Mouse (Mus musculus): ENCODE measurements around the gene Il1r1. TPM values are rescaled to one million over a fixed set of nuclear protein-coding genes. Genes with fewer than 3 reads are reported as not detected.

Il1r1 gene
- total RNA-seq, 1 experiment from 2014 or later: 45.8 TPM

DNA sequence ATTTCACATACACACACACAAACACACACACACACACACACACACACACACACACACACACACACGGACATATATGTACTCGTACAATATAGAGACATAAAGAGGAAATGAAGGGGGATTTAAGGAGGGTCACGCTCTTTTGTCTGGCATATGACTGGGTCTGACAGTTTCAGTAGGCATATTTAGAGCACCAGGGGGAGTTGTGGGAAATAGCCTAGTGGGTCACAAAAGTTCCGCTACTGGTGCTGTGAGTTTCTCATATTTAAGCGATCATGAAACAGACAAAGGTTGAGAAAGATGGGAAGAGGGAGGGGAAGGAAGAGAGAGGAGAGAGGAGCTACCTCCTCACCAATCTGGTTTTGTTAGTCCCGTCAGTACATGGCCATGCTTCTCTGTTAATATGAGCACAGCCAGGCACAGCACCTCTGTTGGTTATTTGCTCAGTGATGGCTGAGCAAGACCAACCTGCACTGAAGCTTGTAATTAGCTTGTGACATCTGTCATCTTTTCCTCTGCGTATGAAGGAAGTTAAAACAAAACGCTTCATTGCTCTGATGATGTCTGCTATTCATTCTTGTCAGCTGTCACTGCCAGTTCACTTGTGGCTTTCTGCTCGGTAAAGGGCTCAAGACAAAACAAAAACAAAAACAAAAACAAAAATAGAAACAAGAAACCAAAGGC is 37.7 kb downstream of the Il1r1 start:
- ATAC-seq (replicated peaks in 1 of 2; ENCODE audit: insufficient read depth in 1 of 2, low FRiP score in 2 of 2, low TSS enrichment in 1 of 2, low read depth in 1 of 2, poor library complexity in 2 of 2, severe bottlenecking in 2 of 2): peak; percentile 20 to 23; a peak in 2 of 4 replicates

DNA sequence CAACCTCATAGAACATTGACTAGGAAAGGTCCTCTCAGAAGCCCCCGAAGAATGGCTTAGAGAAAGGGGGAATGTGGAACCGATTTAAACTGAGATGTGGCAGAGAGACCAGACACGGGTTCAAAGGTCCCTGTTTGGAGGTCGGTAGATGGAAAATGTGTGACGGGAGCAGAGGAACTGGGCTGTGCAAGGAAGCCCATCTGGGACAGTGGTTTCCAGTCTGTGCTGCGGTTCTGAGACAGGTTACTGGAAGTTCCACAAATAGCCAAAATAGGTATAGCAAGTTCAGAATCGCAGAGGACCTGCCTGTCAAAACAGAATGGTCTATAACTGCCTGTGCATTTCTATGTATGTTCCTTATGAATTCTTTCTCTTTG is 38.2 kb downstream of the Il1r1 start:
- ATAC-seq (replicated peaks in 1 of 2; ENCODE audit: insufficient read depth in 1 of 2, low FRiP score in 2 of 2, low TSS enrichment in 1 of 2, low read depth in 1 of 2, poor library complexity in 2 of 2, severe bottlenecking in 2 of 2): peak; percentile 59 to 75

DNA sequence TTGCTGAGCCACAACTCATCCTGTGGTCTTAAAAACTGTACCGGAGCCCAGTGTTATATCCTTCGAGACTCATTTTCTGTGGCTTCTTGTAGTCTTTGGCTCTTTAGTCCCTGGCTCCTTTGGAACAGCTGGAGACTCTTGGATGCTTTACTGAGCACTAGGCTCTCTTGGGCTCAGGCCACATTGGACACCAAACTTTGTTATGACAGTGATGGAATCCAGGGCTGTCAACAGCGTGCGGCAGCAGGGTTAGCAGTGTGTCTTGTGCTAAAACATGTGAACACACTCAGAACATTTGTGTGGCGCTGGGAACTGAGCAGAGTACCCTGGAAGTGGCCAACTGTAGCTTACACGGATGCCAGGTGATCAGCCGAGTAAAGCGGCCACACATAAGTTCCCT is 38.8 kb downstream of the Il1r1 start:
- 0 out of 4 replicates have a peak, but pooled peaks of 1 of the 2 experiments have one; percentile 2 for ATAC-seq (replicated peaks in 1 of 2; ENCODE audit: insufficient read depth in 1 of 2, low FRiP score in 2 of 2, low TSS enrichment in 1 of 2, low read depth in 1 of 2, poor library complexity in 2 of 2, severe bottlenecking in 2 of 2)

DNA sequence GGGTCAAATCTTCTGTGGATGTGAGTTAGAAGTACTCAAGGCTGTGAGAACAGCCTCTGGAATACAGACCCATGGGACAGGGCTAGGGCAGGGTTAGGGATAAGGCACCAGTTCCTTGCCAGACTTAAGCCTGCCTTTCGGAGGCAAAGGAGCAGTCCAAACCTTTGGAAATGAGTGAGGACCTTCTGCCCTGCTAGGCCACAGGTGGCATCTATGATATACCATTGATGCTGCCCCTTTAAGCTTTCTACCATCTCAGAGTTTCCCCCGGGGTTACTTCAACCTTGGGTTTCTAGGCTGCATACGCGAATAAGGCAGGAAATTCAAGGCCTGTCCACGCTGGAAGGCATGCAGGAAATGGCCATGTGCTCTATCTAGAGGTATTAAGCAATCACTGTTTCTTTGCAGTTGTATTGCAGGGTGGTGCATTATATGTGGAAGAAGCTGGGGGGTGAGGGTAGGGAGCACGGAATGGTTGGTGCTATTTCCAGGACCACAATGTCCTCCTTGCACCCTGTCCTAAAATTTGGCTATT is 40.5 kb downstream of the Il1r1 start:
- ATAC-seq (replicated peaks in 1 of 2; ENCODE audit: insufficient read depth in 1 of 2, low FRiP score in 2 of 2, low TSS enrichment in 1 of 2, low read depth in 1 of 2, poor library complexity in 2 of 2, severe bottlenecking in 2 of 2): no peak

DNA sequence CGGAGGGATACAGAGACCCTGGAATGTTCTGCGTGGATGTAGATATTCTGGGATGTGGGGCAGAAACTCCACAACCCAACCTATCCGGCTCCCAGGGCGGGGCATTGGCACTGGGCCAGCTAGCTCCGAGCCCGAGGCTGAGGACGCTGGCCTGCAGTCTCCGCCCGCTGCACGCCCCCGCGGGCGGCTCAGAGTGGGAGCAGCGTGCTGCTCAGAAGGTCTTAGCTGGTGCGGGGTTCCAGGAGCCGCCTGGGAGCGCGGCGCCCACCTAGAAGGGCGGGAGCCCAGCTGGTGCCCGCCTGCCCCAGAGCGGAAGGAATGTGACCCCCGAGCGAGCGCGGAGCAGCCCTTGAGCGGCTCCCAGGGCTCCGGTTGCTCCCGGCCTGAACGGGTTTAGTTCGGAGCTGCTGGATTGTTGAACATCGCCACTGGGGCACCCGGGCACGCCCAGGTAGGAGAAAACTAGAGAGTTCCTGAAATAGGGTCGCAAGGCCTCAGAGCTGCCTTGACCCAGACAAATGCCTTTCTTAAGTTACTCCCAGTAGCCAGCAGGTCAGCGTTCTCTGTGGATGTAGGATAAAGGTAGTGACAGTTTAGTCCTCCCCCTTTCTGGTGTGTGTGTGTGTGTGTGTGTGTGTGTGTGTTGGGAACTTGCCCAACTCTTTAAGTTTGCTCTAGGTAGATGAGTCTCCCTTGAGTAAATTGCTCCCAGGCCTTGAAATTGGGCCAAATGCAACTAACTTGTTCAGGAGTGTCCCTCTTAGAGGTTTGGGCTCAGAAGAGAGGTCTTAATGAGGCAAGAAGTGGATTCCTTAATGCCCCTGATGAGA is 41.8 kb downstream of the Il1r1 start:
- ATAC-seq (replicated peaks in 1 of 2; ENCODE audit: insufficient read depth in 1 of 2, low FRiP score in 2 of 2, low TSS enrichment in 1 of 2, low read depth in 1 of 2, poor library complexity in 2 of 2, severe bottlenecking in 2 of 2): no peak

DNA sequence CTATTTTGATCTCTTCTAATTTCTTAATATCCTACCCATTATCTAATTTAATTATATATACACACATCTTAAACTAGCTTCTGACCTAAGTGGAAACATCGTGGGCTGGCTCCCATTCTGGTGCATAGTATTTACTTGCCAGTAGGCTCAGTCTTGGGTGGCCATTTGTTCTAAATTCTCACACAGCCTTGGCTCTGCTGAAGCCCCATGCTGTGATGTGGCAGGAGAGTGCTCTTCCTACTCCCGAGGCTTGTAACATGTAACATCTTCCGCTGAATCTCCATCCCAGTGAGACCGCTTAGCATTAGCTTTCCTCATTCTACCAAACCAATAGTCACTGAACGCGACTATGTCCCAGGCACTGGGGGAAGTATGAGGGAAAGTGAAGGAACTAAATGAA is 43.0 kb downstream of the Il1r1 start:
- no peak for ATAC-seq (replicated peaks in 1 of 2; ENCODE audit: insufficient read depth in 1 of 2, low FRiP score in 2 of 2, low TSS enrichment in 1 of 2, low read depth in 1 of 2, poor library complexity in 2 of 2, severe bottlenecking in 2 of 2)

DNA sequence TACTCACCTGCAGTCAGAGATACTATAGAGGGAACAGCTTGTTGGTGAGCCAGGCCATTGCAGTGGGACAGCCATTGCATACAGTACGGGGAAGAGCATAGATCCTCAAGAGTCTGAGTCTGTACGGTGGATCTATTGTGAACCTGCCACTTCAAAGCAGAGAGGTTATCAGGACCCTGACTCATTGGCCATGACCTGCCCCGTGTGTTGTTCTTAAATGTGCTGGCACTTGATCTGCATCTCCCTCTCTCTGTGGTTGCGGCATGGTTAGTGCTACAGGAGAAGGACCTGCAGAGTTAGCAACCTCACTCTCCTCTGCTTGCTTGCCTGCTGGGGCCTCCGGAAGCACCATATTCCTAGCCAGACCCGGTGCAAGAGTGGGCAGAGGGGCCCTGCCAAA is 43.7 kb downstream of the Il1r1 start:
- no peak for ATAC-seq (replicated peaks in 1 of 2; ENCODE audit: insufficient read depth in 1 of 2, low FRiP score in 2 of 2, low TSS enrichment in 1 of 2, low read depth in 1 of 2, poor library complexity in 2 of 2, severe bottlenecking in 2 of 2)

DNA sequence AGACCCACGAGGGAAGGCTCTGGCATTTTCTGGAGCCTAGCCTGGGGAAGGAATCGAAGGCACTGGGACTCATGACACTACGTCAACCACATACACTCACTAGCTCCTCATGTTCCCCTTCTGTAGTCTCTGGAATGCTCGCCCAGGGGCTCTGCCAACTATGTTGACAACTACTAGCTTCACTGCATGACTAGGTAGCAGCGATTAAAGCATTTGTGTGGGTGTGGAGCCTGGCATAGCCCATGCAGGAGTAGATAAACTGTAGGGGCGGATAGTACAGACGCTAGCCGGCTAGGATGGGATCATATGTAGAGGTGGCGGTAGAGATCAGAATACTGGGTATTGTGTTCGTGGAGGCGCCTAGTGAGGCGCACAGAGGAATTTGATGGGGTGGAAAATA is 45.5 kb downstream of the Il1r1 start:
- ATAC-seq (replicated peaks in 1 of 2; ENCODE audit: insufficient read depth in 1 of 2, low FRiP score in 2 of 2, low TSS enrichment in 1 of 2, low read depth in 1 of 2, poor library complexity in 2 of 2, severe bottlenecking in 2 of 2): no peak

DNA sequence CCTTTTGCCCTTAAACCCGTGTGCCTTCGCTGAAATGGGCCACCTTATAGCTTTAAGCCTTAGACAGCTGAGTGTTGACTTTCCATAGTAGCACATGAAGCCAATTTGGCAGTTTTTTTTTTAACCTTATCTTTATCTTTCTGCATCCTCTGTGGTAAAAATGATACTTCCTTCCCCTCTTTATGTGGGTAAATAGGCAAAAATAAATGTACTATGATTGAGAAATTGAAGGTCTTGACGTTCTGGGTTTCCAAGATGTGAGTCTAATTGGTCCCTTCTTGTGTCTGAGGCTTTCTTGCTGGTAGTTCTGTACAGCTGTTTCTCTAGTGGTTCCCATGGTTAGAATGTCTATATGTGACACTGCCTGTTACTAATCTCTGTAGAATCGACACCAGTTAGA is 46.2 kb downstream of the Il1r1 start:
- ATAC-seq (replicated peaks in 1 of 2; ENCODE audit: insufficient read depth in 1 of 2, low FRiP score in 2 of 2, low TSS enrichment in 1 of 2, low read depth in 1 of 2, poor library complexity in 2 of 2, severe bottlenecking in 2 of 2): peak; percentile 61 to 69

DNA sequence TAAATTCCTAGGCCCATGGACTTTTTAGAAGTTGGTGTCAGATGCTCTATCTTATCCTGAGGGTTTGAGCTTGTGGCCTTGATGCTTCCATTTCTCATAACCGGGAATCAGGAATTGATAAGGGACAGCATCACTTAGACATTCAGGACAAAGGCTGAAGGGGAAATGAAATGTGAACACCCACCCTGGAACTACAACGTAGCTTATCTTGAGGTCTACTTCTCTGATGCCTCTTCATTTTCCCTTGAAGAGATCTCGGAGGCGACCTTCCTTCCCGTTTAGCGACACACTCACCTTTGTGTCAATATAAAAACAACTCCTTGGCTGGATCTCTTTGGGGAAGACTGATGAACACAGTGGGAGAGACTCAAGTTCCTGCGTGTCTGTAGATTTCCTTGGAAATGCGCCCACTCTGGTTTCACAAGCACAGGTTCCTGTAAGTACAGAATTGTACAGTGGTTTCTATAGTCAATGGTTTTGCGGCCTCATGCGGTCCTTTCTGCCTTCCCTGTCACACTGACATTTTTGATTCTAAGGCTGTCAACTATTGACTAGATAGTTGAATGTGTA is 46.7 kb downstream of the Il1r1 start:
- no peak for ATAC-seq (replicated peaks in 1 of 2; ENCODE audit: insufficient read depth in 1 of 2, low FRiP score in 2 of 2, low TSS enrichment in 1 of 2, low read depth in 1 of 2, poor library complexity in 2 of 2, severe bottlenecking in 2 of 2)

DNA sequence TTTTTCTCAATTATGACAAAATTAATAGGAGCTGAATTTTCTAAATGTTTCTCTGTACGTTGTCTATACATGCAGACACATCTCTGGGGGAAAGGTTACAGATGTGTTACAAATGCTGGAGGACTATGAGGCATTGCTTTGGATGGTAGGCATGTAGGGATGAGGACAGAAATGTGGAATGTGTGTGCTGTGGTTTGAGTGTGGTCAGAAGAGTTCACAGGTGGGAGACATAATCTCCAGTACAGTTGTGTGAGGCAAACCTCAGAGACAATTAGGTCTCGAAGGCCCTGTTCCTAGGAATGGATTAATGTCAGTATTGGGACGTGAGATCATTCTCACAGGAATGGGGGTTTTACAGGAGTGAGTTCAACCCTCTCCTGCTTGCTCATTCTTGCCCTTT is 47.3 kb downstream of the Il1r1 start:
- no peak for ATAC-seq (replicated peaks in 1 of 2; ENCODE audit: insufficient read depth in 1 of 2, low FRiP score in 2 of 2, low TSS enrichment in 1 of 2, low read depth in 1 of 2, poor library complexity in 2 of 2, severe bottlenecking in 2 of 2)

DNA sequence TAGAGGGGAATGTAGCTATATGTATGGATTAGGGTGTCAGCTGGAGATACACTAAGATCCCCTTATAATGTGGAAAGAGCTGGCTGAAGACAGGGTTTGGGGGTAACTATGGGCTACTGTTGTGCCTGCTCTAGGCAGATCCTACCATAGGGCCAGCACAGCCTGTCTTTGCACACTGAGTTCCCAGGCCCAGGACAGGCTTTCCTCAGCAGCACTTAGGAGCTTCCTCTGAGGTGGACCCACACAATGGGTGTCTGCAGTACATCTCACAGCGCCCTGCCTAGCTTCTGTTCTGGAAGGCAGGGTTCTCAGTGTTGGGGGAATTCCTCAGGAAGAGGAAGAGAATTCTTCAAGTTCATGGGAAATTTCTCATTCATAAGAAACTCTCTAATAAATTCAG is 48.6 kb downstream of the Il1r1 start:
- no peak for ATAC-seq (replicated peaks in 1 of 2; ENCODE audit: insufficient read depth in 1 of 2, low FRiP score in 2 of 2, low TSS enrichment in 1 of 2, low read depth in 1 of 2, poor library complexity in 2 of 2, severe bottlenecking in 2 of 2)

DNA sequence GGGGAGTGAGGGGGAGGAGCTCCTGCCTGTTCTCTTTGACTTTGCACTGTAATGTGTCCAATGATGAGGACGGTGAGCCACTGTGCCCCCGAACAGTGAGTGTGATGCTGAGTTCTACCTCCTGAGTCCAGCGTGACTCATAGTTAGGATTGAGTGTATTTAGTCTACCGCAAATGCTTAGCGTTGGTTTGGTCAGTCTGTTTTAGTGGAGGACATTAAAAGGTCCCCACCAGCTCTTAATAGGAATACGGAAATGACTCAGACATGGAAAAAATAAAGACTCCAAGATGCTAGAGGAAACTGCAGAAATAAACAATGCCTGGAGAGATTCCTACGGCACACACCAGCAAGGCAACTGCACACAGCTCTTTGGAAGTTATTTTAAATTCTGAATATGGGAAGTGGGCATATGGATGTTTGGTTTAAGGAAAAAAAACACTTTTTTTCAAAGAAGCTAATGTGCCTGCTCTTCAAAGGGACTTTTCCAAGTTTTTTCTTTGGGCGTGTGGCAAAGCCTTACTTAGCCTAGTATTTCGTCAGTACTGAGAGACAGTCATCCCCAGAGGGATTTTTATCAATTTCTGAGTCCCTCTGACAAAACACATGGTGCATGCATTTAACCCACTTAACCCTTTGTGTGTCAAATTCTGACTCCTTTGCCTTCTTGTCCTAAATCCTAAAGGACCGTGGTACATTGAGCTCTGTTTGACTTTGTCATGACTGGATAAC is 50.6 kb downstream of the Il1r1 start:
- ATAC-seq (replicated peaks in 1 of 2; ENCODE audit: insufficient read depth in 1 of 2, low FRiP score in 2 of 2, low TSS enrichment in 1 of 2, low read depth in 1 of 2, poor library complexity in 2 of 2, severe bottlenecking in 2 of 2): no peak

DNA sequence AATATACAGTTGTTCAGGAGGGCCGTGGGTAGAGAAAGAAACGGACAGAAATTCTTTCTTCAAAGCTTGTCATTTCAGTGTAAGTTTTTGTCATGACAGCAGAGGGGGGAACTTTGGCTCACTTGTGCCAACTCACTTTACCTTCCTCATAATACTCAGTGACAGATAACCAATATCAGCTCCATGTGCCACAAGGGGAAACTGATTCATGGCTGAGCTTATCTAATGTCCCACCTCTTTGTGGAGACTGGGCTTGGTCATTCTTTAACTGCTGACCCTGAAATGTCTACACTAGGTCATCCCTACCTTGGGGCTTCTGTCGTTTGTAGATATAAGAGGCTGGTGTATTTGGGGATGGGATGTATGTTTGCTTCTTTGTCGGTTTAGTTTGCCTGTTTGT is 53.1 kb downstream of the Il1r1 start:
- no peak for ATAC-seq (replicated peaks in 1 of 2; ENCODE audit: insufficient read depth in 1 of 2, low FRiP score in 2 of 2, low TSS enrichment in 1 of 2, low read depth in 1 of 2, poor library complexity in 2 of 2, severe bottlenecking in 2 of 2)

DNA sequence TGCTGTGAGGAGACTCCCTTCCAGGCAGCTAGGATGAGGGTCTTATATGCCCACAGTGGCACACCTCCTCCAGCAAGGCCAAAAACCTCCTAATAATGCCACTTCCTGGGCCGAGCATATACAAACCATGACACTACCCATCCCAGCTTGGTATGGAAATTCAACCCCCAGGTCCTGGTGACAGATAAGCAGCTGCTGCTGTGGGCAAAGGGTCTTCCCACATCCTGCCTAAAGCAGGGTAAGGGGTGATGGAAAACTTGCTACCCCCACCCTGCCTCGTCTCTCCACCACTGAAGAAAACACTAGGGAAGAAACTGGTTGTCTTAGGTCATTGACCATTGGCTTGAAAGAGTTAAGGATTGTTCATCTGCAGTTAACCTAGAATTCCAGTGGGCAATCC is 53.8 kb downstream of the Il1r1 start:
- ATAC-seq (replicated peaks in 1 of 2; ENCODE audit: insufficient read depth in 1 of 2, low FRiP score in 2 of 2, low TSS enrichment in 1 of 2, low read depth in 1 of 2, poor library complexity in 2 of 2, severe bottlenecking in 2 of 2): no peak

DNA sequence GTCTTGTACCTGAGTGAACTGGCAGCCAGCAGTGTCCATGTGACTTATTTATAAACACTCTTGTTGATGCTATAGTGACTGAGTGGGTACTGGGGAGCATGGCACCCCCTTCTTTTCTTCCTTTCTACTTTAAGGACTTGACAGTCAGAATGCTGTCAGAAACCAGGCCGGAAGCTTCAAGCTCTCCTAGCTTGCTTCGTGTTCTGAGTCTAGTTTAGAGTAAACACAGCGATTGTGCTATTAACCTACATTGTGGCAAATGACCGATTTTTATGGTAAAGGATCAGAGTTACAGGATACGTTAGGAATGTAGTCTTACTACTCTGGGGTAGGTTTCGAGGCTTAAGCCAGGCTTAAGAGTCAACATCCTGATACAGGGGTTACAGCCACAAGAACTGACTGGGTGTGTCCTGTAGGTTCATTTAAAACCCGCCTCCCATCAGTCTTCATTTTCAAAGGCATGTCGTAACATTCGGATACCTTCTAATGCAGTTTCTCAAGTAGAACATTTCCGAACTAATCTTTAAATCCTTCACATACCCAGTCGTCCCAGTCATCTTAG is 54.4 kb downstream of the Il1r1 start:
- no peak for ATAC-seq (replicated peaks in 1 of 2; ENCODE audit: insufficient read depth in 1 of 2, low FRiP score in 2 of 2, low TSS enrichment in 1 of 2, low read depth in 1 of 2, poor library complexity in 2 of 2, severe bottlenecking in 2 of 2)

DNA sequence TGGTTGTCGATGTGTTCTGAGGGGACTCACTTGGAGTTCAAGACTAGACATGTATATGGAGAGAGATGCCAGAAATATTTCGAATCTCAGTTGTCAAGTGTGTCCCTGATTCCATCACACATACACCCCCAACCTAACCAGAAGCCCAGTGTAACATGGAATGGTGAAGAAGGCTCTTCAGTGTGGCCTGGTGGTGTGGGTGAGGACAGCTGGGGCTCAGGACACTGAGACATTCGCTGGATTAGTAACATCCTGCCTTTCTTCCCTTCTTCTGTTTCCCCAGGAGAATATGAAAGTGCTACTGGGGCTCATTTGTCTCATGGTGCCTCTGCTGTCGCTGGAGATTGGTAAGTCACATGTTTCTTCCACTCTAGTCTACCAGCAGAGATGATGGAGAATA is 57.1 kb downstream of the Il1r1 start:
- ATAC-seq (replicated peaks in 1 of 2; ENCODE audit: insufficient read depth in 1 of 2, low FRiP score in 2 of 2, low TSS enrichment in 1 of 2, low read depth in 1 of 2, poor library complexity in 2 of 2, severe bottlenecking in 2 of 2): no peak

All from hematopoietic stem cell, adult 5-6 weeks (primary cell).